Mouse (Mus musculus) intestine, embryonic 16.5 days (tissue): Measurements from ENCODE around the gene Man2a2. TPM values are rescaled to one million over a fixed set of nuclear protein-coding genes. Genes with fewer than 3 reads are reported as not detected.
A peak's percentile ranks its signal among the peaks of the same experiment; 100 is the strongest.

Experiments used
- ATAC-seq: fragments of 200-750 bp; cut with Nextera tagmentation; 2 replicates; pipeline ENCODE4 v1.8.0; 2017; ENCODE audit warnings: moderate TSS enrichment, moderate library complexity
- H3K27ac ChIP-seq: fragments of 300-500 bp; sonication (generic); 2 replicates; pipeline ENCODE4 v1.5.1; 2014; ENCODE audit warnings: mild to moderate bottlenecking, low read length
- H3K27me3 ChIP-seq: fragments of 300-500 bp; sonication (generic); replicated peaks from 2 replicates; pipeline ENCODE4 v1.6.1; 2014; ENCODE audit warnings: low read length, control low read depth, mixed read lengths; ENCODE audit not compliant: control insufficient read depth, insufficient read depth
- H3K36me3 ChIP-seq: fragments of 300-500 bp; sonication (generic); 2 replicates; pipeline ENCODE4 v1.6.1; 2014; ENCODE audit warnings: low read length, control low read depth; ENCODE audit not compliant: control insufficient read depth, insufficient read depth
- H3K4me1 ChIP-seq: fragments of 300-500 bp; sonication (generic); 2 replicates; pipeline ENCODE4 v1.6.1; 2014; ENCODE audit warnings: low read length, control low read depth, mixed read lengths; ENCODE audit not compliant: control insufficient read depth, insufficient read depth
- H3K4me2 ChIP-seq: fragments of 300-500 bp; sonication (generic); 2 replicates; pipeline ENCODE4 v1.6.1; 2014; ENCODE audit warnings: low read depth, low read length, control low read depth
- H3K4me3 ChIP-seq: fragments of 300-500 bp; sonication (generic); 2 replicates; pipeline ENCODE4 v1.5.1; 2014; ENCODE audit warnings: mild to moderate bottlenecking, low read length
- H3K9ac ChIP-seq: fragments of 300-500 bp; sonication (generic); 2 replicates; pipeline ENCODE4 v1.6.1; 2014; ENCODE audit warnings: low read depth, low read length
- H3K9me3 ChIP-seq: fragments of 300-500 bp; sonication (generic); 2 replicates; pipeline ENCODE4 v1.6.1; 2016; ENCODE audit warnings: low read length, control low read depth; ENCODE audit not compliant: control insufficient read depth
- WGBS: fragments of 180-500 bp; shearing (Covaris S2); extraction: QIAGEN DNeasy Blood & Tissue Kit; methylation state at CpG from one replicate; pipeline ENCODE4 v1.1.7; 2014; 5-methylcytosine and 5-hydroxymethylcytosine counted together
- polyA plus RNA-seq: library from polyadenylated mRNA; unstranded; fragments of >200 nt; fragmentation: Nextera tagmentation; extraction: Ambion mirVana; gene quantifications from 2 replicates; pipeline ENCODE4 v1.2.1, GENCODE M21; 2015

Man2a2 gene
- polyA plus RNA-seq, 1 experiment from 2014 or later = 8.0 TPM

DNA sequence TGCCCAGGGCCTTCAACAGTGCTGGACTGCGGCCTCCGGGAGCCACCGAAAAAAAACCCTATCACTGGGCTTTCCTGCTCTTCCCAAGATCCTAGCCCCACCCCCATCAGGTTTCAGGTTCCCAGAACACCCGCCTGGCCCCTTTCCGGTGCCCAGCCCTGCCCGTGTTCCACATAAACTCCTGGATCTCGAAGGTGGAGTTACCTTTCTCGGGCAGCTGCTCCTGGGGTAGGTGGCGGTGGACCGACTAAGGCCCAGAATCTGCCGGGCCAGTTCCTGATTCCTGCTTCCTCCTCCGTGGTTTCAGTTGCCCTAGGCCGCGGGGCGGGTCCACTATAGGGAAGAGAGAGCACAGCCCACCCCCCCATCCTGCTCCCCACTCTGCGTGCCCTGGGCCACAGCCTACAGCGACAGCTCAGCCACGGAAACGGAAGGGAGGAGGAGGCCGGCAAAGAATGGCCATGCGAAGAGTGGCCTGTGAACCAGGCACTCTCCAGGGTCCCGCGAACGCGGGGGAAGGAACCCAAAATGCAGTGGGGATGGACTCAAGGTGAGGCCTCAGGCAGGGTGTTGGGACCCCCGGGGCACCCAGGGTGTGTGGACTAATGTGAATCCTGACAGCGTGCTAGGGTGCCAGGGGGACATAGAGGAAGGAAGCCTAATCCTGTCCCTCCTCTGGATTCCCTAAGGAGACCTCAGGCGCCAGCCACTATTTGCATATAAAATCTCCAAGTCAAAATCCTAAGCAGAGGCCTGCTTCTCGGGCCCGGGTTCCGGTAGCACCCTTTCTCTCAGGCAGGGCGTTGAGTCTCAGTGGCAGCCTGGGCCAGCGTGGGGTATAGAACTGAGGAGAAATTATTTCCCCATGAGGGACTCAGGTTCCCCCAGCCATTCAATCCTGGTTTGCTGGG lies 16.7 kb upstream of the Man2a2 start, which contains the start of gene Fes:
Gene Fes, minus strand, starts transcription at position 314 of the 911 bp plus-strand sequence.
- Histone ChIP-seq H3K9ac (peak within 1 kb of the TSS; percentile 72), H3K27me3 (no peaks in the 10 kb centered on the region), H3K4me2 (peak within 1 kb of the TSS; percentile 52), H3K4me1 (peaks cover 21% of the 10 kb centered on the region), H3K36me3 (peaks cover 23% of the 10 kb centered on the region), H3K4me3 (peak within 1 kb of the TSS; percentile 45), H3K9me3 (no peaks in the 10 kb centered on the region), H3K27ac (peak within 1 kb of the TSS; percentile 80)
- peak; percentile 58 for ATAC-seq
- 17% methylated on average over 33 of the region's 33 CpGs for WGBS

DNA sequence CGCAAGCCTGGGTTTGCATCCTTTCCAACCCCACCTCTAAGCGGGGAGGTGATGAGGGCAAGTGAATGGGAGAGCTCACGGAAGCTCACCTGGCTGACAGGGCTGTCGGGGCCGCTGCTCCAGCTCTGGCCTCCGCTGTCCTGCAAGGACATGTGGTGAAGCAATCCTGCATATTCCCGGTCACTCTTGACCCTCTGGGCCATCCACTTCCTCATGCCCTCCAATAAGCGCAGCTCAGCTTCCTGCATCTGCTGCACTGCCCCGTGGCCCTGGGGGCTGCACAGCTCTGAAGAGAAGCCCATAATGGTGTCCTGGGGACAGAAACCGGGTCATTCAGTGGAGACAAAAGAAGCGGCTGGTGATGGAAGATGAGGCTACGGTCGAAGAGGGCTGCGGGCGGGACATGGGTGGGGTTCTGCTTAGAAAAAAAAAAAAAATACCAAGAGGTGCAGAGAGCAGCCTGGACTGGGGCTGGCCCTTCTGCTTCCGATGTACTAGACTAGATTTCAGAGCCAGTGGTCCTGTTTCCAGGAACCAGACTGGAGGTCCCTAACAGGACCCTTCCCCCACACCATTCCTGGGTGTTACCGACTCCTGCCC lies 16.0 kb upstream of the Man2a2 start:
- H3K4me2 ChIP-seq = peak overlapping the region; percentile 52
- ATAC-seq = peak; percentile 16
- peak overlapping the region; percentile 72 for H3K9ac ChIP-seq
- peaks cover 21% of the 10 kb centered on the region for H3K4me1 ChIP-seq
- peak overlapping the region; percentile 80 for H3K27ac ChIP-seq
- 42% methylated on average over 17 of the region's 17 CpGs for WGBS
- no peaks in the 10 kb centered on the region for H3K27me3 ChIP-seq
- H3K9me3 ChIP-seq = no peaks in the 10 kb centered on the region
- H3K36me3 ChIP-seq = peaks cover 15% of the 10 kb centered on the region; the same call in 1 of the 2 replicates
- H3K4me3 ChIP-seq = peak overlapping the region; percentile 45

- Histone ChIP-seq H3K9ac (peak overlapping the region; percentile 72), H3K27me3 (no peaks in the 10 kb centered on the region), H3K27ac (peak overlapping the region; percentile 80; the same call in 1 of the 2 replicates), H3K36me3 (peaks cover 10% of the 10 kb centered on the region; the same call in 1 of the 2 replicates), H3K4me2 (peak overlapping the region; percentile 52), H3K9me3 (no peaks in the 10 kb centered on the region), H3K4me3 (peak overlapping the region; percentile 45), H3K4me1 (peaks cover 21% of the 10 kb centered on the region)
- ATAC-seq = peak; percentile 75
- WGBS = 42% methylated on average over 18 of the region's 18 CpGs
These were observed 15.2 kb upstream of the Man2a2 start for GRCm38 (mm10) chr7:80386235-80386930.

- H3K27me3 ChIP-seq = no peaks in the 10 kb centered on the region
- 70% methylated on average over 11 of the region's 11 CpGs for WGBS
- no peak for ATAC-seq
These were observed 11.7 kb upstream of the Man2a2 start for GRCm38 (mm10) chr7:80382919-80383318.

GRCm38 (mm10) chr7:80379531-80379930 lies 8.4 kb upstream of the Man2a2 start:
- no peaks in the 10 kb centered on the region for H3K4me1 ChIP-seq
- H3K9me3 ChIP-seq = no peaks in the 10 kb centered on the region
- no peak overlapping the region for H3K4me3 ChIP-seq
- no peaks in the 10 kb centered on the region for H3K27me3 ChIP-seq
- no peak for ATAC-seq
- H3K27ac ChIP-seq = no peak overlapping the region
- no peak overlapping the region for H3K9ac ChIP-seq
- 59% methylated on average over 13 of the region's 13 CpGs for WGBS
- H3K4me2 ChIP-seq = no peak overlapping the region
- no peaks in the 10 kb centered on the region for H3K36me3 ChIP-seq

More at GRCm38 (mm10) chr7:80382919-80383318, 11.7 kb upstream of the Man2a2 start:
- no peak overlapping the region for H3K4me3 ChIP-seq
- no peaks in the 10 kb centered on the region for H3K36me3 ChIP-seq
- no peak overlapping the region for H3K9ac ChIP-seq
- no peak overlapping the region for H3K4me2 ChIP-seq
- no peaks in the 10 kb centered on the region for H3K9me3 ChIP-seq
- H3K4me1 ChIP-seq = peaks cover 15% of the 10 kb centered on the region
- H3K27ac ChIP-seq = no peak overlapping the region

DNA sequence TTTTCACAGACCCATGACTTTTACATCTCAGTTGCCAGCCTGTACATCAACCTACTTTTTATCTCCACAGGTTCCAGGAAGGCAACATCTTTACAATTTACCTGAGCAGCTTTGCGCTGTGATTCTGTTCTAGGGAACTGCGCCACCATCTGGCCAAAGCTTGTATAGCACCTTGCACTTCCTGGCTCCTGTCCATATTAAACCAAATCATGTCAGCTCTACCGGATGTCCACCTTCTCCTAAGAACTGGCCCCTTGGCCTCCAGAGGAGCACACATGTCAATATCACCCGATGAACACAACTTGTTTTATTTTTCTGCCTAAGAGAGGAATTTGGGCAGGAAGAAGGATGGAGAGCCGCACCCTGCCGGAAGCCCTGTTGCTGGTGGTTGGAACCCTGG lies 6.3 kb upstream of the Man2a2 start:
- Histone ChIP-seq H3K9me3 (no peaks in the 10 kb centered on the region), H3K4me3 (no peak overlapping the region), H3K4me2 (no peak overlapping the region), H3K27me3 (no peaks in the 10 kb centered on the region), H3K27ac (no peak overlapping the region), H3K36me3 (no peaks in the 10 kb centered on the region), H3K9ac (no peak overlapping the region), H3K4me1 (no peaks in the 10 kb centered on the region)
- ATAC-seq = no peak
- WGBS = 23% methylated on average over 6 of the region's 6 CpGs

GRCm38 (mm10) chr7:80376192-80376591 lies 5.0 kb upstream of the Man2a2 start:
- no peak overlapping the region for H3K4me2 ChIP-seq
- no peaks in the 10 kb centered on the region for H3K4me1 ChIP-seq
- WGBS = 71% methylated on average over 10 of the region's 10 CpGs
- H3K27me3 ChIP-seq = no peaks in the 10 kb centered on the region
- no peak overlapping the region for H3K27ac ChIP-seq
- H3K9ac ChIP-seq = no peak overlapping the region
- ATAC-seq = no peak
- no peaks in the 10 kb centered on the region for H3K9me3 ChIP-seq
- H3K36me3 ChIP-seq = no peaks in the 10 kb centered on the region
- no peak overlapping the region for H3K4me3 ChIP-seq

GRCm38 (mm10) chr7:80375376-80376039 lies 4.3 kb upstream of the Man2a2 start:
- WGBS = 68% methylated on average over 9 of the region's 9 CpGs
- ATAC-seq = peak; percentile 9; the same call in 1 of the 2 replicates

More at GRCm38 (mm10) chr7:80375376-80376039, 4.3 kb upstream of the Man2a2 start:
- Histone ChIP-seq H3K4me1 (no peaks in the 10 kb centered on the region), H3K9me3 (no peaks in the 10 kb centered on the region), H3K36me3 (no peaks in the 10 kb centered on the region), H3K27me3 (no peaks in the 10 kb centered on the region), H3K4me2 (no peak overlapping the region), H3K9ac (no peak overlapping the region), H3K27ac (no peak overlapping the region), H3K4me3 (no peak overlapping the region)
